Mouse (Mus musculus): Measurements from ENCODE around the gene Scube1. TPM values are rescaled to one million over a fixed set of nuclear protein-coding genes. Genes with fewer than 3 reads are reported as not detected.

The Scube1 gene
- total and polyA plus RNA-seq, 3 experiments = not detected

GRCm38 (mm10) chr15:83563857-83564651 lies 160.8 kb downstream of the Scube1 start:
- Histone ChIP-seq H3K36me3 (replicated peaks in 1 of 2; ENCODE audit: control insufficient read depth in 1 of 2, insufficient read depth in 1 of 2, low read length in 1 of 2) (no peaks in the 10 kb centered on the region), H3K27me3 (replicated peaks) (no peaks in the 10 kb centered on the region), H3K9me3 (replicated peaks; ENCODE audit: low read length) (no peaks in the 10 kb centered on the region), H3K9ac (ENCODE audit: insufficient read depth, low read depth) (peak overlapping the region; percentile 75), H3K4me3 (replicated peaks in 1 of 3; ENCODE audit: low read depth in 2 of 3, low read length in 2 of 3, poor library complexity in 1 of 3) (peak overlapping the region; percentile 62 to 79 (median 78)), H3K4me2 (ENCODE audit: insufficient read depth, low read depth, poor library complexity, severe bottlenecking) (peak overlapping the region; percentile 93), H3K27ac (ENCODE audit: insufficient read depth, low read depth) (peak overlapping the region; percentile 56; the same call in 1 of the 2 replicates), H3K79me2 (replicated peaks; ENCODE audit: control insufficient read depth, extremely low read depth, insufficient read depth, poor library complexity, severe bottlenecking) (no peaks in the 10 kb centered on the region), H3K4me1 (ENCODE audit: control insufficient read depth in 1 of 2, insufficient read depth in 2 of 2) (peaks cover 5 to 35% of the 10 kb centered on the region in 2 experiments)
- in situ Hi-C loops (cut with MboI; ENCODE audit: low pct_ligation_motif_present, low pct_unique_long_range_greater_than_20kb, low sequenced_read_pairs) = no loop called here
- dilution Hi-C loops (cut with MboI; ENCODE audit: extremely low pct_ligation_motif_present, extremely low pct_unique_long_range_greater_than_20kb, low sequenced_read_pairs) = no loop called here
- TF ChIP-seq MAX (IDR thresholded peaks at IDR 0.05; ENCODE audit: low read length) = peak; percentile 56; the same call in 1 of the 2 replicates
- TF ChIP-seq HCFC1 (IDR thresholded peaks at IDR 0.05; ENCODE audit: low read depth, low read length) = peak; percentile 36; the same call in 1 of the 2 replicates
- TF ChIP-seq KAT2A (IDR thresholded peaks at IDR 0.05; ENCODE audit: insufficient replicate concordance, low read length) = no peak
- no peak for TF ChIP-seq EP300 (IDR thresholded peaks at IDR 0.05; ENCODE audit: low read length)
- 0 out of 2 replicates have a peak, but pooled peaks have one; percentile 32 for TF ChIP-seq ZMIZ1 (IDR thresholded peaks at IDR 0.05; ENCODE audit: low read depth, low read length)
- TF ChIP-seq SIN3A (IDR thresholded peaks at IDR 0.05; ENCODE audit: low read length) = 0 out of 2 replicates have a peak, but pooled peaks have one; percentile 40
- peak; percentile 45 for TF ChIP-seq ELF1 (IDR thresholded peaks at IDR 0.05; ENCODE audit: low read depth, low read length)
- TF ChIP-seq TBP (conservative IDR thresholded peaks at IDR 0.05; ENCODE audit: low read depth, low read length) = no peak
- TF ChIP-seq TCF12 (IDR thresholded peaks at IDR 0.05; ENCODE audit: low read depth, low read length) = peak; percentile 31; the same call in 1 of the 2 replicates
- TF ChIP-seq RAD21 (IDR thresholded peaks at IDR 0.05; ENCODE audit: low read depth, low read length) = no peak
- 0 out of 2 replicates have a peak, but pooled peaks have one; percentile 19 for TF ChIP-seq MEF2A (IDR thresholded peaks at IDR 0.05; ENCODE audit: borderline replicate concordance, low read depth, low read length)
- no peak for TF ChIP-seq JUND (conservative IDR thresholded peaks at IDR 0.05; ENCODE audit: low read depth, low read length)
- TF ChIP-seq CTCF (conservative IDR thresholded peaks at IDR 0.05 in 1 of 2, IDR thresholded peaks at IDR 0.05 in 1 of 2; ENCODE audit: low read depth in 2 of 2, low read length in 2 of 2) = no peak
- no peak for TF ChIP-seq RCOR1 (conservative IDR thresholded peaks at IDR 0.05; ENCODE audit: low read depth, low read length)
- TF ChIP-seq POLR2A (IDR thresholded peaks at IDR 0.05; ENCODE audit: low read depth, low read length) = 0 out of 2 replicates have a peak, but pooled peaks have one; percentile 26
- TF ChIP-seq MXI1 (IDR thresholded peaks at IDR 0.05; ENCODE audit: low read depth, low read length) = peak; percentile 79
- TF ChIP-seq CHD1 (IDR thresholded peaks at IDR 0.05; ENCODE audit: low read depth, low read length) = peak; percentile 31; the same call in 1 of the 2 replicates
- no peak for TF ChIP-seq POLR2AphosphoS2 (IDR thresholded peaks at IDR 0.05; ENCODE audit: low read depth, low read length)
- no peak for TF ChIP-seq ZNF384 (IDR thresholded peaks at IDR 0.05; ENCODE audit: low read depth, low read length)
- DNase-seq (ENCODE audit: extremely low read depth) = peak; percentile 52

GRCm38 (mm10) chr15:83563327-83563856 lies 161.4 kb downstream of the Scube1 start, which contains the start of the genes Tspo and Mcat:
Gene Tspo (plus strand): TSS chr15:83563592.
Gene Mcat (minus strand): TSS chr15:83563787.
- no peaks in the 10 kb centered on the region for H3K36me3 ChIP-seq (replicated peaks in 1 of 2; ENCODE audit: control insufficient read depth in 1 of 2, insufficient read depth in 1 of 2, low read length in 1 of 2)

More at GRCm38 (mm10) chr15:83563327-83563856, 161.4 kb downstream of the Scube1 start, which contains the start of the genes Tspo and Mcat:
- DNase-seq (ENCODE audit: extremely low read depth) = no peak
- peaks cover 5 to 35% of the 10 kb centered on the region in 2 experiments for H3K4me1 ChIP-seq (ENCODE audit: control insufficient read depth in 1 of 2, insufficient read depth in 2 of 2)
- peak within 1 kb of the TSS; percentile 93 for H3K4me2 ChIP-seq (ENCODE audit: insufficient read depth, low read depth, poor library complexity, severe bottlenecking)
- no peaks in the 10 kb centered on the region for H3K79me2 ChIP-seq (replicated peaks; ENCODE audit: control insufficient read depth, extremely low read depth, insufficient read depth, poor library complexity, severe bottlenecking)
- H3K9ac ChIP-seq (ENCODE audit: insufficient read depth, low read depth) = peak within 1 kb of the TSS; percentile 75
- in situ Hi-C loops (cut with MboI; ENCODE audit: low pct_ligation_motif_present, low pct_unique_long_range_greater_than_20kb, low sequenced_read_pairs) = no loop called here
- H3K9me3 ChIP-seq (replicated peaks; ENCODE audit: low read length) = no peaks in the 10 kb centered on the region
- TF ChIP-seq MYC (IDR thresholded peaks at IDR 0.05; ENCODE audit: low read depth, low read length) = 0 out of 2 replicates have a peak, but pooled peaks have one; percentile 24
- TF ChIP-seq ZMIZ1 (IDR thresholded peaks at IDR 0.05; ENCODE audit: low read depth, low read length) = 0 out of 2 replicates have a peak, but pooled peaks have one; percentile 52
- TF ChIP-seq TCF12 (IDR thresholded peaks at IDR 0.05; ENCODE audit: low read depth, low read length) = no peak
- TF ChIP-seq E2F4 (IDR thresholded peaks at IDR 0.05; ENCODE audit: insufficient replicate concordance, low read depth, low read length) = no peak
- peak; percentile 14; the same call in 1 of the 2 replicates for TF ChIP-seq SIN3A (IDR thresholded peaks at IDR 0.05; ENCODE audit: low read length)
- peak; percentile 18; the same call in 1 of the 2 replicates for TF ChIP-seq NELFE (IDR thresholded peaks at IDR 0.05; ENCODE audit: low read depth, low read length)
- 0 out of 2 replicates have a peak, but pooled peaks have one; percentile 30 for TF ChIP-seq IRF4 (IDR thresholded peaks at IDR 0.05; ENCODE audit: low read depth, low read length)
- TF ChIP-seq MXI1 (IDR thresholded peaks at IDR 0.05; ENCODE audit: low read depth, low read length) = peak; percentile 63
- TF ChIP-seq MAZ (IDR thresholded peaks at IDR 0.05; ENCODE audit: low read depth, low read length) = 0 out of 2 replicates have a peak, but pooled peaks have one; percentile 51
- TF ChIP-seq EP300 (IDR thresholded peaks at IDR 0.05; ENCODE audit: low read length) = no peak
- TF ChIP-seq NRF1 (IDR thresholded peaks at IDR 0.05; ENCODE audit: low read depth, low read length) = 0 out of 2 replicates have a peak, but pooled peaks have one; percentile 45
- TF ChIP-seq POLR2A (IDR thresholded peaks at IDR 0.05; ENCODE audit: low read depth, low read length) = peak; percentile 37; the same call in 1 of the 2 replicates
- TF ChIP-seq ZNF384 (IDR thresholded peaks at IDR 0.05; ENCODE audit: low read depth, low read length) = peak; percentile 32; the same call in 1 of the 2 replicates
- H3K27ac ChIP-seq (ENCODE audit: insufficient read depth, low read depth) = peak within 1 kb of the TSS; percentile 56
- dilution Hi-C loops (cut with MboI; ENCODE audit: extremely low pct_ligation_motif_present, extremely low pct_unique_long_range_greater_than_20kb, low sequenced_read_pairs) = no loop called here
- H3K4me3 ChIP-seq (replicated peaks in 1 of 3; ENCODE audit: low read depth in 2 of 3, low read length in 2 of 3, poor library complexity in 1 of 3) = peak within 1 kb of the TSS; percentile 62 to 79 (median 78)
- H3K27me3 ChIP-seq (replicated peaks) = no peaks in the 10 kb centered on the region

Measured in CH12.LX (cell line).